Mouse (Mus musculus): Measurements from ENCODE around the gene D1Pas1.

- TF ChIP-seq GATA1 (IDR thresholded peaks at IDR 0.05; ENCODE audit: low read length) (no peak), TAL1 (IDR thresholded peaks at IDR 0.05; ENCODE audit: low read length) (no peak)
Observed at GRCm38 (mm10) chr1:186991473-186991872, 24.3 kb downstream of the D1Pas1 start.
